Mouse (Mus musculus): ENCODE measurements around the gene Pgam2. TPM values are rescaled to one million over a fixed set of nuclear protein-coding genes. Genes with fewer than 3 reads are reported as not detected.
A peak's percentile ranks its signal among the peaks of the same experiment; 100 is the strongest.

The Pgam2 gene
- polyA plus RNA-seq, 1 experiment from 2014 or later, result 63.3 TPM

DNA sequence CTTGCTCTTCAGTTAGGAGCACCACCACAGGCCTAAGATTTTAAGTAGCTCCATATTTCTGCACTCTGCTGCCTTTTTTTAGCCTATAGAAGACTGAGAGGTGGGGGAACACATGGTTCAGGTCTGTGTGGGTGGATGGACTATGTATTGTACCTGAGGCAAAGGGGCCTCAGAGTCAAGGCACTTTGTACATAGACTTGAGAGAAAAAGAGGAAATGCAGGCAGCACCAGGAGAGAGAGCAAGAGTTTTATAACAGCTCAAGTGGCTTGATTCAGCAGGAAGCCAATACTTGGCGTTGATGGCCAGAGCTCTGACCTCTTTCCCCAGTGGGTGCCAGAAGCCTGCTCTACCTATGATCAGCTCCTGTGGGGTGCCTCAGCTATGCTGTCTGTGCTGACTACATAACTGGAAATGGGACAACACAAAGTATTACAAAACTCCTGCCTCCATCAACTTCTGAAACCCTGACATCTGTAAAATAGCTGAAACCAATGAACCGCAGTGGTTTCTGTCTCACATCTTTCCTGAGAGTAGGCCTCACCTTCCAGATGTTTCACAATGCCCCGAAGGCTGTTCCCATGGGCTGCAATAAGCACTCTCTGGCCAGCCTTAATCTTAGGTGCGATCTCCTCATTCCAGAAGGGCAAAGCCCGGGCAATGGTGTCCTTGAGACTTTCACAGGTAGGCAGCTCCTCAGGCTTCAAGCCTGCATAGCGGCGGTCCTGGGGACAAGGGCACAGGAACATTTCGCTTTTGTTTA, 896 bp downstream of the Pgam2 start:
- Histone ChIP-seq H3K27me3 (no peaks in the 10 kb centered on the region), H3K9me3 (no peaks in the 10 kb centered on the region), H3K9ac (peak overlapping the region; percentile 40; the same call in 1 of the 2 replicates), H3K4me2 (replicated peaks) (peak overlapping the region; percentile 46), H3K4me1 (peaks cover 29% of the 10 kb centered on the region), H3K27ac (no peak overlapping the region), H3K36me3 (peaks cover 38% of the 10 kb centered on the region), H3K4me3 (peak overlapping the region; percentile 21)
- 63% methylated on average over 8 of the region's 8 CpGs for whole genome bisulfite sequencing
- ATAC-seq (ENCODE audit: low FRiP score, low read depth), result no peak

DNA sequence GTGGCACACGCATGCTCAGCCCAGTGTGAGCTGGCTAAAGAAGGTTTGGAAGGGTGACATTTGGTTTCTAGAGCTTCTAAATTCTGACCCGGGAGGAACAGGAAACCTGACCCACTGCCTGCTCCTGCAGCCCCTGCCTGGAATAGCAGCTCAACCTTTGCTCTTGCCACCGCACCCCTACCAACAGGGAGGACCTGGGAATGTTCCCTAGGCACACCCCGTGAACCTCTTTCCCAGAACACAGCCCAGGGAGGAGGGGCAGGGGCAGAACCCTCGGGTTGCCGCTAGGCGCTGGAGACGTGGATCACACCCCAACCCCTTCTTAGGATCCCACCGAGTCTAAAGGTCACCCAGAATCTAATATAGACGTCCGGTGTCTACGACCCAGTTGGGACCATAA, 1.5 kb downstream of the Pgam2 start:
- Histone ChIP-seq H3K36me3 (peaks cover 45% of the 10 kb centered on the region), H3K27ac (no peak overlapping the region), H3K4me1 (peaks cover 29% of the 10 kb centered on the region), H3K4me2 (replicated peaks) (0 out of 2 replicates have a peak overlapping the region, but pooled peaks have one; percentile 7), H3K9ac (0 out of 2 replicates have a peak overlapping the region, but pooled peaks have one; percentile 6), H3K27me3 (no peaks in the 10 kb centered on the region), H3K4me3 (no peak overlapping the region), H3K9me3 (no peaks in the 10 kb centered on the region)
- ATAC-seq (ENCODE audit: low FRiP score, low read depth), result 0 out of 2 replicates have a peak, but pooled peaks have one; percentile 5
- WGBS, result 63% methylated on average over 12 of the region's 12 CpGs

DNA sequence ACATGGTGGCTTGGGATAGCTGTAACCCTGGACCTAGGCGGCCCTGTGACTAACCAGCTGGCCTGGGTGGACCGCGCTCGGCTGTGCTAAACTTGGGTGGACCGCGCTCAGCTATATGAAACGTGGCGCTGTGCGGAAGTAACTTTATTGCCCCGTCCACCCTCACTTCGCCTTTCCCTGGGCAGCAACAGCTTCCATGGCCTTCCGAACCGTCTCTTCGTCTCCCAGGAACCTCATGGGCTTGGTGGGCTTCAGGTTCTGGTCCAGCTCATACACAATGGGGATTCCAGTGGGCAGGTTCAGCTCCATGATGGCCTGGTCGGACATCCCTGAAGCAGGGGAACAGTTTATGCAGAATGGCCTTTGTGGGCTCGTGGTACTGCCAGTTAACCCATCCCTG, 2.0 kb downstream of the Pgam2 start:
- Histone ChIP-seq H3K36me3 (peaks cover 50% of the 10 kb centered on the region), H3K27me3 (no peaks in the 10 kb centered on the region), H3K4me1 (peaks cover 29% of the 10 kb centered on the region), H3K9me3 (no peaks in the 10 kb centered on the region), H3K4me2 (replicated peaks) (0 out of 2 replicates have a peak overlapping the region, but pooled peaks have one; percentile 7), H3K27ac (no peak overlapping the region), H3K9ac (0 out of 2 replicates have a peak overlapping the region, but pooled peaks have one; percentile 6), H3K4me3 (no peak overlapping the region)
- ATAC-seq (ENCODE audit: low FRiP score, low read depth), result no peak
- 94% methylated on average over 16 of the region's 16 CpGs for WGBS

DNA sequence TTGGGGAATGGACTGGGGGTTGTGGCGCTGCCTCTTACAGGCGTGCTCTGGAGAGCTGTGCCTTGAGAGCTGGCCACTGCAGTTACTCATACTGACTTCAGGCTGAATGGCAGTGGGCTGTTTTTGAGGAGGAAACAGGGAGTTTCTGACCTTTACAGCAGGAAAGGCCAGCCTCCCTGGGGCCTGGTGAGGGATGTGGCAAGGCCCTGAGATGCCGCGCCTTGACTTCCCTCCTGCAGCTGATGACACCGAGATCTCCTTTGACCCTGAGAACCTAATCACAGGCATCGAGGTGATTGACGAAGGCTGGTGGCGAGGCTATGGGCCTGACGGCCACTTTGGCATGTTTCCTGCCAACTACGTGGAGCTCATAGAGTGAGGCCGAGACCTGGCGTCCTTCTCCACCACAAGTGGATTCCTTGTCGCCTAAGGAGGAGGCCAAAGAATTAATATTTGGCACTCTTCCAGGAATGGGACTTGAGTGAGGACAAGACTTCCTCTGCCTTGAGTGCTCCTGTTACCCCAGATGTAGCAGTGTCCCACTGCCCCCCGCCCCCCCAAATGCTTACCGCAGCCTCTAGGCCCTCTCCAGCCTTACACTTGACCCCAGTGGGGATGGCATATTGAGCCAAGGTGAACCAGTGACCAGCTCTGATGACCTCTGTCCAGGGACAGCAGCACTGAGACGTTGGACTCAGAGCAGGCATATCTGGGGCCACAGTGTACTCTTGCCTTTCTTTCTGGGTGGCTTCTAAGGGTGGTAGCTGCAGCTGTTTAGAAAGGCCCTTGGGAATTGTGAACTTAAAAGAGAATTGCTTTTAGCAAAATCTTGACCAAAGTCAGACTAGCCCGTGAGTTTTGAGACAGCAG, 3.7 kb downstream of the Pgam2 start:
- Histone ChIP-seq H3K27ac (no peak overlapping the region), H3K9ac (no peak overlapping the region), H3K4me1 (peaks cover 29% of the 10 kb centered on the region), H3K9me3 (no peaks in the 10 kb centered on the region), H3K36me3 (peaks cover 66% of the 10 kb centered on the region), H3K27me3 (no peaks in the 10 kb centered on the region), H3K4me3 (no peak overlapping the region), H3K4me2 (replicated peaks) (no peak overlapping the region)
- ATAC-seq (ENCODE audit: low FRiP score, low read depth), result no peak
- WGBS, result 85% methylated on average over 17 of the region's 17 CpGs

DNA sequence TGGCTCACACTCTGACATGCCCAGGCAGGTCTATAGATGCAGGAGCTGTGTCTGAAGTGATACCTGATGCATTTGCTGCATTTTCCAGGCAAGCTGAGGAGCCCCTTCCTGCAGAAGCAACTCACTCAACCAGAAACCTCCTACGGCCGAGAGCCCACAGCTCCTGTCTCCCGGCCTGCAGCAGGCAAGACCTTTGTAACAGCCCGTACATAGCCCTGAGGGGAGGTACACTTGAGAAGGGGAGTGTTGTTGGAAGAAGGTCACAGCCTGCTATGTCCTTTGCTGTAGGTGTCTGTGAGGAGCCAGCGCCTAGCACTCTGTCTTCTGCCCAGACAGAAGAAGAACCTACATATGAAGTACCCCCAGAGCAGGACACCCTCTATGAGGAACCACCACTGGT, 5.6 kb downstream of the Pgam2 start:
- 86% methylated on average over 5 of the region's 5 CpGs for WGBS
- Histone ChIP-seq H3K36me3 (peaks cover 83% of the 10 kb centered on the region), H3K4me3 (no peak overlapping the region), H3K4me1 (peaks cover 14% of the 10 kb centered on the region), H3K9me3 (no peaks in the 10 kb centered on the region), H3K4me2 (replicated peaks) (no peak overlapping the region), H3K27me3 (no peaks in the 10 kb centered on the region), H3K9ac (no peak overlapping the region), H3K27ac (no peak overlapping the region)
- ATAC-seq (ENCODE audit: low FRiP score, low read depth), result no peak

DNA sequence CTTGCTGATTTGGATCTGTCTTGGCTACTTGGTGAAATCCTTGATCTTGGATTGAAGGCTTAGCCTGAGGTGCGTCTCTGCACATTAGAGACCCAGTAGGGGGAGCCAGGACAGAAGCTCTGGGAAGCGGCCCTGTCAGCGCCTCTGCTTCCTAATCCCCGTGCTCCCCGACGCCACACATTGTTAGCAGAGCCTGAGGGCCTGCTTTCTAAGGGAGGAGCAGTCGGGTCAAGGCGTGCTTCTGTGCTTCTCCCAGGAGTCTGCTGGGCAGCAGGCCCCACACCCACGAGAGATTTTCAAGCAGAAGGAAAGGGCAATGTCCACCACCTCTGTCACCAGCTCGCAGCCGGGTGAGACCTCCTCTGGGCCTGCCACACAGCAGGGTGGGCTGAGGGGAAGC, 6.2 kb downstream of the Pgam2 start:
- 80% methylated on average over 11 of the region's 11 CpGs for WGBS
- Histone ChIP-seq H3K4me3 (no peak overlapping the region), H3K4me1 (peaks cover 9% of the 10 kb centered on the region), H3K27me3 (no peaks in the 10 kb centered on the region), H3K27ac (no peak overlapping the region), H3K9me3 (no peaks in the 10 kb centered on the region), H3K36me3 (peaks cover 89% of the 10 kb centered on the region), H3K4me2 (replicated peaks) (no peak overlapping the region), H3K9ac (no peak overlapping the region)
- no peak for ATAC-seq (ENCODE audit: low FRiP score, low read depth)

DNA sequence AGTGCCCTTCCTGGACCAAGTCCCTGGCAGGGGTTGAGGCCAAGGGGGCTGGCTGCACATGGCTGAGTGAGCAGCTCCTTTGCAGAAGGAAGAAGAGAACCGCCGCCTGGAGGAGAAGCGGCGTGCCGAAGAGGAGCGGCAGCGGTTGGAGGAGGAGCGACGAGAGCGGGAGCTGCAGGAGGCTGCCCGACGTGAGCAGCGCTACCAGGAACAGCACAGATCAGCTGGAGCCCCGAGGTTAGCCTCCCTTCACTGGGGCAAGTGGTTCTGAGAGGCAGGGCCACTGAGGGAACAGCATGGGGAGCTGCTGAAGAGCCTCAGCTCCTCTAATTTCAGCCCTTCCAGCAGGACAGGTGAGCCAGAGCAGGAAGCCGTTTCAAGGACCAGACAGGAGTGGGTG, 6.6 kb downstream of the Pgam2 start:
- Histone ChIP-seq H3K4me2 (replicated peaks) (no peak overlapping the region), H3K27me3 (no peaks in the 10 kb centered on the region), H3K4me3 (no peak overlapping the region), H3K27ac (no peak overlapping the region), H3K9me3 (no peaks in the 10 kb centered on the region), H3K9ac (no peak overlapping the region), H3K36me3 (peaks cover 93% of the 10 kb centered on the region), H3K4me1 (peaks cover 4% of the 10 kb centered on the region)
- 91% methylated on average over 15 of the region's 15 CpGs for WGBS
- no peak for ATAC-seq (ENCODE audit: low FRiP score, low read depth)

DNA sequence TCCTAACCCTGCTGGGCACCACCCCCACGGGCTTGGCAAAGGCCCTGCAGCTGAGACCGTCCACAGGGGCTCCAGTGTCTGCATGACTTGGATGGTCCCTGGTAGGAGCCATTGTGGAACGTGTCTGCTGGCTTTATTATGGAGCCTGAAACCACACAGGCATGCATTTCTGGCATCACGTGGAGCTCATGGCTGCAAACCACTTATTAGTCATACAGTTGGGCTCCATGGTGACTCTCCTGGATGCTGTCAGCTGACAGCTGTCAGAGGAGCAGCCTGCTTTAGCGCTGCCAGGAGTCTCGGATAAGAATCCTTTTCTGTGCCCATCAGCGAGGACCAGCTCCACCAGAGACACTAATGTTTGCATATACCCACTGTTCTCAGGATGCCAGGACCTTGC, 7.8 kb downstream of the Pgam2 start:
- Histone ChIP-seq H3K27me3 (no peaks in the 10 kb centered on the region), H3K4me2 (replicated peaks) (no peak overlapping the region), H3K27ac (no peak overlapping the region), H3K4me3 (no peak overlapping the region), H3K9me3 (no peaks in the 10 kb centered on the region), H3K36me3 (peaks cover 89% of the 10 kb centered on the region), H3K9ac (no peak overlapping the region), H3K4me1 (no peaks in the 10 kb centered on the region)
- WGBS, result 91% methylated on average over 7 of the region's 7 CpGs
- no peak for ATAC-seq (ENCODE audit: low FRiP score, low read depth)

DNA sequence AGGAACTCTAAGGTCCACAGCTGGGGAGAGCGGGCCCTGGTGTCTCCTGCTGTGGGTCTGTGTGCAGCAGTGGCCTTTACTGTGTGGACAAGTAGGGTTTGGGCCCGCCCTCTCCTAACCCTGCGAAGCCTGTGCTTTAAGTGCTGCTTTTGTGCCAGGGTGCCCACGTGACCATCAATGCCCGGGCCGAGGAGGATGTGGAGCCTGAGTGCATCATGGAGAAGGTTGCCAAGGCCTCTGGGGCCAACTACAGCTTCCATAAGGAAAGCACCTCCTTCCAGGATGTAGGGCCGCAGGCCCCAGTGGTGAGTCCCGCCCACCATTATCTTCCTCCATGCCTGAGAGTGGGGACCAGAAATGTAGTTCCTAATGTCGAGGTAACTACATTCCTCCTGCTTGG, 8.2 kb downstream of the Pgam2 start:
- no peaks in the 10 kb centered on the region for H3K9me3 ChIP-seq
- no peak overlapping the region for H3K9ac ChIP-seq
- no peak overlapping the region for H3K4me3 ChIP-seq
- no peaks in the 10 kb centered on the region for H3K4me1 ChIP-seq
- WGBS, result 88% methylated on average over 9 of the region's 9 CpGs
- H3K27ac ChIP-seq, result no peak overlapping the region
- H3K4me2 ChIP-seq (replicated peaks), result no peak overlapping the region
- no peak for ATAC-seq (ENCODE audit: low FRiP score, low read depth)
- H3K36me3 ChIP-seq, result peaks cover 85% of the 10 kb centered on the region
- no peaks in the 10 kb centered on the region for H3K27me3 ChIP-seq

DNA sequence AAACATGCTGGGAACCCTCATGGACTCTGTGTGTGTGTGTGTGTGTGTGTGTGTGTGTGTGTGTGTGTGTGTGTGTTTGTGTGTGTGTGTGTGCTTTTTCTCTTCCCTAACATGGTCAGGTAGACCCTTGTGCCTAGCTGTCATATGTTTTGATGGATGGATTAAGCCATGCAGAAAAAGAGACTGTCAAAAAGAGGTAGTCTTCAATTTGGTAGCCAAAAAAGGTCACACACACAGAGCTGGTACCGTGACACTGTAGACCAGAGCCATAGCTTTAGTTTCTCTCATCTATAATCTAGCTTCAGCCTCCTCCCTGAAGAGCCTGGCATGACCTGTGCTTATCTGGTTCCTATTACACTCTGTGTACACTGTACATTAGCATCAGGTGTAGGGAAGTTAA, 13.1 kb downstream of the Pgam2 start:
- ATAC-seq (ENCODE audit: low FRiP score, low read depth), result no peak

DNA sequence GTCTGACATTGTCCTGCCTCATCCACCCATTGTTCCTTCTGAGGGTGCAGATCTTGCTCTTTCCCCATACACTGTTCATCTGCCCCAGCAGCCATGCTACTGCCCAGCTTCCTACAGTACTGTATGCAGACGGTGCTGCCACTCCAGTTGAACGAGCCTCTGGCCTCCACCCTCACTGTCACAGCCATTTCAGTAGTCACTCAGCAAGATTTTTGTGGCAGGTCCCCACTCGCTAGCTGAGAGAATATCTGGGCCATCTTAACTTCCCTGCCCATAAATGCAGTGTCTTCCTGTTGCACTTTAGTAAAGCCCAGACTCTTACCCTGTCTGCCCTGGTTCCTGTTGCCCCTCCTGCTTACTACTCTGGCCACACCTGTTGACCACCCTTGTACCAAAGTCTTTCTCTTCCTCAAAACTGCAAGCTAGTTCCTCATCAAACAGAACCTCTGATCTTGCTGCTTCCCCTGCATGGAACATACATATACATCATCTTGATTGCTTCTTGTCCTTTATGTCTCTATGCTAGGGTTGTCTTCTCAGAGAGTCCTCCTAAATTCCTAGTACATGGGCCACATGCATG, 13.7 kb downstream of the Pgam2 start:
- ATAC-seq (ENCODE audit: low FRiP score, low read depth), result no peak
- WGBS, result 81% methylated on average over 3 of the region's 3 CpGs
- Histone ChIP-seq H3K36me3 (peaks cover 32% of the 10 kb centered on the region), H3K4me1 (peaks cover 24% of the 10 kb centered on the region), H3K27me3 (no peaks in the 10 kb centered on the region), H3K4me3 (peak overlapping the region; percentile 78; the same call in 1 of the 2 replicates), H3K4me2 (replicated peaks) (peak overlapping the region; percentile 90), H3K27ac (no peak overlapping the region), H3K9ac (peak overlapping the region; percentile 85; the same call in 1 of the 2 replicates), H3K9me3 (no peaks in the 10 kb centered on the region)

More for the DNA sequence above, 13.1 kb downstream of the Pgam2 start:
- no peak overlapping the region for H3K4me3 ChIP-seq
- no peak overlapping the region for H3K4me2 ChIP-seq (replicated peaks)
- peaks cover 24% of the 10 kb centered on the region for H3K4me1 ChIP-seq
- H3K27ac ChIP-seq, result no peak overlapping the region
- H3K27me3 ChIP-seq, result no peaks in the 10 kb centered on the region
- no peak overlapping the region; the same call in 1 of the 2 replicates for H3K9ac ChIP-seq
- 97% methylated on average over 1 of the region's 1 CpGs for WGBS
- H3K36me3 ChIP-seq, result peaks cover 38% of the 10 kb centered on the region
- H3K9me3 ChIP-seq, result no peaks in the 10 kb centered on the region

Measured in limb, embryonic 13.5 days (tissue).